Mouse (Mus musculus) C2C12 (cell line): Measurements from ENCODE around the gene Gm37240.

Source experiments
- CTCF ChIP-seq: IDR thresholded peaks from one replicate; pipeline ENCODE4 v1.5.1; 2011; ENCODE audit not compliant: control insufficient read depth, insufficient read depth, insufficient read length
- MAX ChIP-seq: IDR thresholded peaks from one replicate; pipeline ENCODE4 v1.6.1; 2011; ENCODE audit warnings: mild to moderate bottlenecking, control low read depth
- USF1 ChIP-seq: IDR thresholded peaks from one replicate; pipeline ENCODE4 v1.6.1; 2011; ENCODE audit warnings: low read depth, mild to moderate bottlenecking, control low read depth, moderate library complexity

DNA sequence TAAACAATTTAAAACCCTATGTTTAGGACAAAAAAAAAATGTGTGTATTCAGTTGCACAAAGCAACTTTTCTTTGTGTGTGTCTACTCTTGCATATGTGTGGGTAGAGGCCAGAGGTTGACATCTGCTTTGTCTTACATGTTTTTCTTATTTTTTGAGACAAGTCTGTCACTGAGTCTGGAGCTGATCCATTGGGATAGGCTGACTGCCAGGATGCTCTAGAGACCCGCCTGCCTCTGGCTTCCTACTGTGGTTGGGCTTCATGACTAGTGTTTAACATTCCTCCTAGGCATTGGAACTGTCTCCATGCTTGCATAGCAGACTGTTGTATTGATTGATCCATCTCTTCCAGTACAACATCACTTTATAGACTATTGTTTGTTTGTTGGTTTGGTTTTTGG lies 1058.0 kb downstream of the Gm37240 start:
- TF ChIP-seq CTCF: no peak
- no peak for TF ChIP-seq MAX
- no peak for TF ChIP-seq USF1
